Mouse (Mus musculus): ENCODE measurements at regions not wholly inside any gene's neighbourhood (a gene's known extent, or its start where the extent isn't known, plus 50 kb on each side); places are given as distances from the start of the nearest gene placed in this dataset.

DNA sequence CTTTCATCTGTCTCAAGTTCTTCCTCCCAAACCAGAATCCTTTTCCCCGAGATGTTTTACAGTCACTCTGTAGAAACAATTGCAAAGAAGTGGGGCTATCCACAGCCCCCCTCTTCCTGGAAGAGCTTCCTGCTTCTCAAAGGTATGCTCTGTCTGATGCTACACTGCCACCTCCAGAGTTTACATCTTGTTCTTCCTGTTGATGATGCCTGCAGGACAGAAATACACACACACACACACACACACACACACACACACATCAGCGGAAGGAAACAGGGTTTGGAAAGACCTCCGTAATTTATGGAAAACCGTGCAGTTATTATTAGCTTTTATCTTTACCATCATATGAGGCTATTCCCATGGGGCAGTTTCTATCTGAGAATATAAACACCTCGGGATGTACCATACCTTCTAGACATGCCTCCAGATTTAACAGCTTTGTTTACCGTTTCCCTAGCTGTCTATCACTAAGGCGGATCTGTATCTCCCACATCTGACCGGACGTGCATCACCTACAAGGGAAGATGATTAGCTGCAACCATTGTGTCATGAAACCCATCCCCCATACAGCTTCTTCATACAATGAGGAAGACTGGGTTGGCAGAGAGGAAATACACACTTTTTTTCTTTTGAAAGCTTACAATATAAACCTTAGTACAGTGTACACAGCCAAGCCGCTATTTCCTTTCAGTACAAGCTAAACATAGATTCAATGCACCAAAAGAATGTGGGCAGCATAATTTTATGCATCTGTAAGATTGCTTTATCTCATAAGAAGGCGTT is 288.6 kb downstream of the Plk2 start:
- no peak for TF ChIP-seq CTCF (IDR thresholded peaks at IDR 0.05; ENCODE audit: low read depth, low read length)
- no peak for TF ChIP-seq TAL1 (conservative IDR thresholded peaks at IDR 0.05; ENCODE audit: low read depth, low read length)
- TF ChIP-seq GATA1 (IDR thresholded peaks at IDR 0.05; ENCODE audit: borderline replicate concordance, low read length): no peak
- TF ChIP-seq GATA2 (IDR thresholded peaks at IDR 0.05; ENCODE audit: borderline replicate concordance, low read depth, low read length): no peak

Measured in G1E (cell line).